Mouse (Mus musculus) G1E (cell line): ENCODE results near the gene Tmem208. TPM values are rescaled to one million over a fixed set of nuclear protein-coding genes. Genes with fewer than 3 reads are reported as not detected.

Source experiments
- ATAC-seq: 2 replicates; pipeline ENCODE4 v1.8.0; 2016; ENCODE audit warnings: mild to moderate bottlenecking; ENCODE audit not compliant: insufficient number of reproducible peaks, poor library complexity, low FRiP score, severe bottlenecking; ENCODE audit errors: extremely low read depth
- DNase-seq: peaks from one replicate; pipeline ENCODE4 v3.0.0; 2012; ENCODE audit warnings: low spot score
- H3K27me3 ChIP-seq: 2 replicates; pipeline ENCODE4 v1.6.1; 2012; ENCODE audit warnings: mild to moderate bottlenecking, low read length, inconsistent platforms; ENCODE audit not compliant: insufficient read depth
- H3K36me3 ChIP-seq: replicated peaks from 2 replicates; pipeline ENCODE3; 2012; ENCODE audit warnings: mild to moderate bottlenecking, inconsistent platforms
- H3K4me1 ChIP-seq: 2 replicates; pipeline ENCODE4 v1.6.1; 2012; ENCODE audit warnings: low read depth, low read length, inconsistent platforms, mixed read lengths; ENCODE audit not compliant: insufficient read depth
- H3K4me3 ChIP-seq: 2 replicates; pipeline ENCODE4 v1.5.1; 2012; ENCODE audit warnings: low read depth, mild to moderate bottlenecking, inconsistent platforms, low read length, moderate library complexity, mixed read lengths
- H3K9me3 ChIP-seq: replicated peaks from 2 replicates; pipeline ENCODE4 v1.6.1; 2012; ENCODE audit warnings: inconsistent platforms
- CTCF ChIP-seq: IDR thresholded peaks from 2 replicates; pipeline ENCODE4 v1.5.1; 2012; ENCODE audit warnings: low read depth, low read length, inconsistent platforms, mixed read lengths
- GATA1 ChIP-seq: IDR thresholded peaks from 2 replicates; pipeline ENCODE4 v1.6.1; 2012; ENCODE audit warnings: borderline replicate concordance, low read length, inconsistent platforms, mixed read lengths
- GATA2 ChIP-seq: IDR thresholded peaks from 2 replicates; pipeline ENCODE4 v1.6.1; 2012; ENCODE audit warnings: low read depth, low read length, inconsistent platforms, borderline replicate concordance
- POLR2AphosphoS5 ChIP-seq: IDR thresholded peaks from 2 replicates; pipeline ENCODE4 v1.6.1; 2012; ENCODE audit warnings: low read depth, low read length, inconsistent platforms; ENCODE audit not compliant: insufficient replicate concordance
- TAL1 ChIP-seq: conservative IDR thresholded peaks from 2 replicates; pipeline ENCODE4 v1.6.1; 2012; ENCODE audit warnings: low read depth, low read length, inconsistent platforms, mixed read lengths
- polyA plus RNA-seq: library from polyadenylated mRNA; stranded (reverse); fragments of >175 nt; gene quantifications from 2 replicates; pipeline ENCODE4 v1.2.3, GENCODE M21; 2012
- total RNA-seq, 2 experiments: library from RNA; stranded (forward) in 1 of 2; stranded (reverse) in 1 of 2; fragments of 200-1000 nt in 1 of 2; fragments of >200 nt in 1 of 2; fragmentation: Nextera tagmentation in 1 of 2; gene quantifications; 2 replicates each; pipeline ENCODE4 v1.2.3; 2014 to 2017

The Tmem208 gene
- total and polyA plus RNA-seq, 3 experiments: 25.2 to 37.8 (median 35.5) TPM

- DNase-seq (no peak), ATAC-seq (no peak)
- Histone ChIP-seq H3K36me3 (peaks cover 97% of the 10 kb centered on the region), H3K27me3 (no peaks in the 10 kb centered on the region), H3K4me1 (peaks cover 50% of the 10 kb centered on the region), H3K4me3 (no peak overlapping the region), H3K9me3 (no peaks in the 10 kb centered on the region; the same call in 1 of the 2 replicates)
- TF ChIP-seq CTCF (no peak), GATA1 (no peak), GATA2 (no peak), POLR2AphosphoS5 (no peak), TAL1 (no peak)
These were observed 19.9 kb upstream of the Tmem208 start for GRCm38 (mm10) chr8:105306146-105306691.

GRCm38 (mm10) chr8:105307670-105308069 is 18.5 kb upstream of the Tmem208 start:
- H3K9me3 ChIP-seq: no peaks in the 10 kb centered on the region; the same call in 1 of the 2 replicates
- H3K36me3 ChIP-seq: peaks cover 98% of the 10 kb centered on the region
- no peak for ATAC-seq
- no peaks in the 10 kb centered on the region for H3K27me3 ChIP-seq
- TF ChIP-seq TAL1 (no peak), GATA1 (no peak), CTCF (no peak), POLR2AphosphoS5 (no peak), GATA2 (no peak)
- no peak for DNase-seq
- H3K4me1 ChIP-seq: peaks cover 49% of the 10 kb centered on the region
- no peak overlapping the region for H3K4me3 ChIP-seq

GRCm38 (mm10) chr8:105308428-105308827 is 17.7 kb upstream of the Tmem208 start:
- H3K9me3 ChIP-seq: no peaks in the 10 kb centered on the region
- H3K4me1 ChIP-seq: peaks cover 46% of the 10 kb centered on the region
- no peaks in the 10 kb centered on the region for H3K27me3 ChIP-seq
- peaks cover 98% of the 10 kb centered on the region for H3K36me3 ChIP-seq
- DNase-seq (no peak), ATAC-seq (no peak)
- TF ChIP-seq GATA2: no peak
- no peak for TF ChIP-seq GATA1
- no peak for TF ChIP-seq TAL1
- no peak for TF ChIP-seq POLR2AphosphoS5
- no peak for TF ChIP-seq CTCF
- no peak overlapping the region for H3K4me3 ChIP-seq

- Histone ChIP-seq H3K27me3 (no peaks in the 10 kb centered on the region), H3K4me3 (no peak overlapping the region), H3K9me3 (no peaks in the 10 kb centered on the region), H3K4me1 (peaks cover 37% of the 10 kb centered on the region), H3K36me3 (peaks cover 98% of the 10 kb centered on the region)
- TF ChIP-seq GATA2: no peak
- no peak for TF ChIP-seq CTCF
- TF ChIP-seq POLR2AphosphoS5: no peak
- TF ChIP-seq GATA1: no peak
- no peak for TF ChIP-seq TAL1
- DNase-seq (no peak), ATAC-seq (no peak)
These were observed 16.9 kb upstream of the Tmem208 start for GRCm38 (mm10) chr8:105309142-105309847.

GRCm38 (mm10) chr8:105310118-105310517 is 16.0 kb upstream of the Tmem208 start:
- H3K4me3 ChIP-seq: no peak overlapping the region
- no peak for DNase-seq
- no peaks in the 10 kb centered on the region for H3K27me3 ChIP-seq
- no peak for ATAC-seq
- TF ChIP-seq TAL1 (no peak), GATA2 (no peak), CTCF (no peak), GATA1 (no peak), POLR2AphosphoS5 (no peak)
- H3K9me3 ChIP-seq: no peaks in the 10 kb centered on the region
- H3K4me1 ChIP-seq: peaks cover 30% of the 10 kb centered on the region
- peaks cover 98% of the 10 kb centered on the region for H3K36me3 ChIP-seq

GRCm38 (mm10) chr8:105311718-105312117 is 14.4 kb upstream of the Tmem208 start:
- DNase-seq (no peak), ATAC-seq (no peak)
- TF ChIP-seq TAL1 (no peak), GATA1 (no peak), GATA2 (no peak), POLR2AphosphoS5 (no peak), CTCF (no peak)
- Histone ChIP-seq H3K4me3 (no peak overlapping the region), H3K9me3 (no peaks in the 10 kb centered on the region), H3K27me3 (no peaks in the 10 kb centered on the region), H3K4me1 (peaks cover 15% of the 10 kb centered on the region), H3K36me3 (peaks cover 98% of the 10 kb centered on the region)
